Mouse (Mus musculus) lung, adult 18-20 months (tissue): ENCODE data around the gene Tjap1.
A peak's percentile ranks its signal among the peaks of the same experiment; 100 is the strongest.

Experiments
- DNase-seq, 2 experiments: peaks; one replicate each; pipeline ENCODE4 v3.0.0; 2022; ENCODE audit warnings: mixed read lengths in 2 of 2

Tjap1 gene

GRCm38 (mm10) chr17:46278011-46278765 lies 4.6 kb downstream of the Tjap1 start:
- no peak for DNase-seq

- no peak for DNase-seq
Observed at GRCm38 (mm10) chr17:46277586-46277985, 5.2 kb downstream of the Tjap1 start.

- no peak for DNase-seq
Observed at GRCm38 (mm10) chr17:46275506-46275905, 7.3 kb downstream of the Tjap1 start.

- no peak for DNase-seq
Observed at GRCm38 (mm10) chr17:46275034-46275433, 7.8 kb downstream of the Tjap1 start.

GRCm38 (mm10) chr17:46274465-46274864 lies 8.4 kb downstream of the Tjap1 start:
- DNase-seq: no peak

- no peak for DNase-seq
Observed at GRCm38 (mm10) chr17:46273803-46274236, 9.0 kb downstream of the Tjap1 start.

GRCm38 (mm10) chr17:46272675-46273074 lies 10.2 kb downstream of the Tjap1 start:
- no peak for DNase-seq

- DNase-seq: no peak
Observed at GRCm38 (mm10) chr17:46272058-46272457, 10.8 kb downstream of the Tjap1 start.

GRCm38 (mm10) chr17:46269771-46270534 lies 12.9 kb downstream of the Tjap1 start:
- DNase-seq: peak in 1 of 2 experiments; percentile 44

GRCm38 (mm10) chr17:46268026-46268720 lies 14.7 kb downstream of the Tjap1 start:
- no peak for DNase-seq

GRCm38 (mm10) chr17:46267511-46267910 lies 15.3 kb downstream of the Tjap1 start:
- no peak for DNase-seq

- no peak for DNase-seq
Observed at GRCm38 (mm10) chr17:46266986-46267385, 15.8 kb downstream of the Tjap1 start.

GRCm38 (mm10) chr17:46265918-46266618 lies 16.8 kb downstream of the Tjap1 start:
- peak; percentile 77 to 85 for DNase-seq

- no peak for DNase-seq
Observed at GRCm38 (mm10) chr17:46265502-46265901, 17.3 kb downstream of the Tjap1 start.

GRCm38 (mm10) chr17:46262201-46262694 lies 20.6 kb downstream of the Tjap1 start:
- DNase-seq: no peak

- no peak for DNase-seq
Observed at GRCm38 (mm10) chr17:46259675-46260074, 23.2 kb downstream of the Tjap1 start.

- DNase-seq: no peak
Observed at GRCm38 (mm10) chr17:46258279-46259053, 24.4 kb downstream of the Tjap1 start.

GRCm38 (mm10) chr17:46255147-46255546 lies 27.7 kb downstream of the Tjap1 start:
- DNase-seq: no peak

GRCm38 (mm10) chr17:46254106-46254505 lies 28.7 kb downstream of the Tjap1 start:
- no peak for DNase-seq

- peak; percentile 89 to 93 for DNase-seq
Observed at GRCm38 (mm10) chr17:46253452-46254084, 29.3 kb downstream of the Tjap1 start, which contains the start of gene Lrrc73. TSS of gene Lrrc73 (plus strand) at chr17:46253531.
